Mouse (Mus musculus) left cerebral cortex, postnatal 4 days (tissue): ENCODE results near the gene Erbb2. TPM values are rescaled to one million over a fixed set of nuclear protein-coding genes. Genes with fewer than 3 reads are reported as not detected.

Experiments
- DNase-seq: peaks from one replicate; pipeline ENCODE4 v3.0.0-alpha.2; 2022
- intact Hi-C: fragments of 180-260 bp; cut with DNase I; formaldehyde crosslinking; loops from one replicate; pipeline ENCODE4 v1.15.1; 2025
- total RNA-seq, 2 experiments: library from RNA; stranded (reverse); gene quantifications; 2 replicates each; pipeline ENCODE4 v1.2.3; 2021

Gene Erbb2
- total RNA-seq, 2 experiments from 2014 or later: 3.9 to 4.1 TPM

DNA sequence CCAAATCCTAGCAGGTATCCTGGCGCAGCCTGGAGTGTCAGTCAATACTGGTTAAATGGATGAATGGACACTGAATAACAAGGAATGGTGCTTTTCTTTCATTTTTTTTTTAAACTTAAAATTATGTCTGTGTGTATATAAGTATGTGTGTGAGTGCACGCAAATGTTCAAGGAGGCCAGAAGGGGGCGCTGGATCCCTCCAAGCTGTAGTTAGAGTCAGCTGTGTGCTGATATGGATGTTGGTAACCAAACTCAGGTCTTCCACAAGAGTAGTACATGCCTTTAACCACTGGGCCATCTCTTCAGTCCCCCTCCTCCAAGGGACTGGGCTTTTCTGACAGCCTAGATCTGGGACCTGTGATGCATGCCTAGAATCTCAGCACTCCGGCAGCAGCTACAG, 43.2 kb downstream of the Erbb2 start:
- no peak for DNase-seq
- intact Hi-C loops: loop anchor here (5.0 kb wide), 1 partner anchor 193 kb away; no protein-coding TSS in a partner anchor

- DNase-seq: no peak
- intact Hi-C loops: loop anchor here (5.0 kb wide), 1 partner anchor 194 kb away; no protein-coding TSS in a partner anchor
These were observed 44.3 kb downstream of the Erbb2 start for GRCm38 (mm10) chr11:98456545-98456944.

GRCm38 (mm10) chr11:98456945-98457344, 44.7 kb downstream of the Erbb2 start:
- DNase-seq: no peak
- intact Hi-C loops: loop anchor here (5.0 kb wide), 1 partner anchor 195 kb away; no protein-coding TSS in a partner anchor

DNA sequence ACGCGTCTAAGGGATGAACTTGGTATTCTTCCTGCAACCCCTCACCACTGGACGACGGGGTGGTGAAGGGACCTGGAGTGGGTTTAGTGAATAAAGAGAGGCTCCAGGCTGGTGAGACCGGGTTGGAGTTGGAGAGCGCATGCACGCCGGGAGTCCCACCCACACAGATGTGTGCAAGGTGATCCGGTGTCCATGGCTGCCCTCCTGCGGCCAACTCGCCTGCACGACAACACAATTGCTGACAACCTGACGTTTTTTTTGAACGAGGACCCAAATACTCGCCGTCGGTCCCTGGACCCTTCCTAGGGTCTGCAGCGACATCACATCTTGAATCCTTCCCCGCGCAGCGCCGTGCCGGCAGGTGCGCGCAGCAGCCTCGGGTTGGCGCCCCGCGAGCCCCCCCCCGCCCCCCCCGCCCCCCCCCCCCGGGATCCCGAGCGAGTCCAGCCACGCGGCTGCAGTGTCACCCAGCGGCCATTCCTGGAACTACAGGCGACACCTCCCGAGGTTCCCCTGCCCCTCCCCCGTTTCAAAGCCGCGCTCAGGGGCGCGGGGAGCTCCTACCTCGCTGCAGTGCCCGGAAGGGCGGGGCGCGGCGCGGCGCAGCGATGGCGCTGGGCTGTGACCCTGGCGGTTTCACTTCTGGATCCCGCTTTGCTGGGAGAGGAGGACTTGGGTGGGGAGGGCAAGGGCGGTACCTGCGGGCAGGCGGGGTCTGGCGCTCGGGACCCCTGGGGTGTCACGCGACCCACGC, 45.3 kb downstream of the Erbb2 start:
- peak; percentile 86 for DNase-seq
- intact Hi-C loops: loop anchor here (5.0 kb wide), 1 partner anchor 195 kb away; no protein-coding TSS in a partner anchor

DNA sequence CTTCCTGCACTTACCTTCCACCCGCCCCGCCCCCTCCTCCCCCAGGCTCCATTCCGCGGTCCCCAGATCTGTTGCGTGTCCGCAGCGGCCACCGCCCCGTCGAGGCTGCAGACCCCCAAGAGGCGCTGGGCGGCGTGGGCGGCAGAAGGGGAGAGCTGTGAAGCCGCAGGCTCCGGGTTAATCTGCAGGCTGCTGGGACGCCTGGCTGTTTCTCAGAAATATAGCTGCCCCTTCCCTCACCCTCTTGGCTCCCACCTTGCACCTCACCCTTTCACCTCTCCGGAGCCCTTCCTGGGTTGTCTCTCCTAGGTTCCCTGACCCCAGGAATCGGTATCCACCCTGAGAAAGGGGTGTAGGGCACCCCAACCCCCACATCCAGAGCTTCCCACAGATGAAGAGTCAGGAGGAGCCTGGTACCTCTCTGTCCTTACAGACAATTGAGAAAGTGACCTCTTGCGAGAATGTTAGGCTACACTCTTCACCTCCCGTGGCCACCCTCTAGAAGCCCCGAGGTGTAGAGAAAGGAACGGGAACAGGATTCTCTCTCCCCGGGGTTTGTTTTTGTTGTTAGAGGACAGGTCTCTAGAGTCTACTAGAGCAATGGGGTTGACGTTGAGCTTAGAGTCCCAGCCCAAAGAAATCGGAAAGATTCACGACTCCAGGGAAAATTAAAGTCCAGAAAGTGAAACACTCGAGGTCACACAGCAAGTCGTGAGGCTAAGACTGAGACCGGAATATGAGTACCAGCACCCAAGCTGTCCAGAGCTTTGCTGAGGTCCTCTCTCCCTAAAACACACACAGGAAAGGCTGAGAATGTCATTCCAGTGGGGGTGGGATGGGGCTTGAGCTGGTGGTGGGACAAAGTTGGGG, 46.1 kb downstream of the Erbb2 start:
- no peak for DNase-seq
- intact Hi-C loops: loop anchor here (5.0 kb wide), 1 partner anchor 196 kb away; no protein-coding TSS in a partner anchor

- DNase-seq: no peak
- intact Hi-C loops: loop anchor here (5.0 kb wide), 1 partner anchor 197 kb away; no protein-coding TSS in a partner anchor
These were observed 46.9 kb downstream of the Erbb2 start for GRCm38 (mm10) chr11:98459071-98459741.

DNA sequence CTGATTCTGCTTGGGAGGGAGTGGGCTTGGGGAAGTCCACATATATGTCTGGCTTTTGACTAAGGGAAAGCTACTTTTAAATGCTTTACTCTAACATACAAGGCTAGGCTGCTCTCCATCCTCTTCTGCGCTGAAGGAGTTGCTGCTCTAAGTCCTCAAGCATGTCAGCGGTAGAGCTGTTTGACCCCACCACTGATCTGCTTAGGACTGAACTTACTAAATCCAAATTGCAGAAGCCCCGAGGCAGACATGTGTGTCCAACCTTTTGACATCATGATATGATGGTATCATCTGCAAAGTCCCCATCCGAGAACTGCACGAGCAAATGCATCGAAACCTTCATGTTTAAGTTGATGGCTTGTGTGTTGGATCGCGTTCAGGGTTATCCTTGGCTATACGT, 47.6 kb downstream of the Erbb2 start:
- DNase-seq: no peak
- intact Hi-C loops: loop anchor here (5.0 kb wide), 1 partner anchor 198 kb away; no protein-coding TSS in a partner anchor

GRCm38 (mm10) chr11:98461109-98461720, 48.9 kb downstream of the Erbb2 start:
- intact Hi-C loops: no loop called here
- no peak for DNase-seq

GRCm38 (mm10) chr11:98462255-98462654, 50.0 kb downstream of the Erbb2 start:
- no peak for DNase-seq
- intact Hi-C loops: no loop called here

DNA sequence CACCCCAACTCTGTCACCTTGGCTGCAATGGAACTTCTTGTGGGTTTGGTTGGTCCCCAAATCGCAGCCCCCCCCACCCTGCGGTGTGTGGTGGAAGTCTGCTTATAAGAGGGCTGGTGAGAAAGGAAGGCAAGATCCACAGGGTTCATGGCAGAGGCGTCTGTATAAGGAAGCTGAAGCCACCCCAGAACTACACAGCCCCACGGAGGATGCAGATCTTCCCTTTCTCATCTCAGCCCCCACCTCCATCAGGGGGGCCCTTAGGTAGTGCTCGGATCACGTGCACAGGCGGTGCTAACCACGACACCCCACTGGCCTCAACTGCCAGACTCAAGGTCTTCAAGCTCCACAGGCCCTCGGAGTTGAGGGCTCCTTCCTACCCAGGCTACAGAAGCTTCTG, 51.6 kb downstream of the Erbb2 start:
- intact Hi-C loops: no loop called here
- DNase-seq: no peak

DNA sequence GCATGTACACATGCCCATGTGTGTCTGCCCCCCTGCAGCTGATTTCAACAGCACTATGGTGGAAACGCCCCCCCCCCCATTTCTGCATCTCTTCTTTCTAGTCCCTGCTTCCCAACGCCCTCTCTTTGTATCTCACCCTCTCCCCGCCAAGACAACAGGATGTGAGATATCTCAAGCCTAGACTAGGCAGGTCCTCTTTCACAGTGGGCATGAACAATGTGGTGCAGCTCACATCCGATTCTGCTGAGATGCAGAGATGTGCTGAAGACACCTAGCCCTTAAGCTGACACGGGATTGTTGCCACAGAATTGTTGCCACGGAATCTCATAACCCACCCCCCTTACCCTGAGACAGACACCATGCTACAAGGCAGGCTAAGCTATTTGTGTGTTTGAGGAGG, 52.2 kb downstream of the Erbb2 start:
- DNase-seq: no peak
- intact Hi-C loops: no loop called here

DNA sequence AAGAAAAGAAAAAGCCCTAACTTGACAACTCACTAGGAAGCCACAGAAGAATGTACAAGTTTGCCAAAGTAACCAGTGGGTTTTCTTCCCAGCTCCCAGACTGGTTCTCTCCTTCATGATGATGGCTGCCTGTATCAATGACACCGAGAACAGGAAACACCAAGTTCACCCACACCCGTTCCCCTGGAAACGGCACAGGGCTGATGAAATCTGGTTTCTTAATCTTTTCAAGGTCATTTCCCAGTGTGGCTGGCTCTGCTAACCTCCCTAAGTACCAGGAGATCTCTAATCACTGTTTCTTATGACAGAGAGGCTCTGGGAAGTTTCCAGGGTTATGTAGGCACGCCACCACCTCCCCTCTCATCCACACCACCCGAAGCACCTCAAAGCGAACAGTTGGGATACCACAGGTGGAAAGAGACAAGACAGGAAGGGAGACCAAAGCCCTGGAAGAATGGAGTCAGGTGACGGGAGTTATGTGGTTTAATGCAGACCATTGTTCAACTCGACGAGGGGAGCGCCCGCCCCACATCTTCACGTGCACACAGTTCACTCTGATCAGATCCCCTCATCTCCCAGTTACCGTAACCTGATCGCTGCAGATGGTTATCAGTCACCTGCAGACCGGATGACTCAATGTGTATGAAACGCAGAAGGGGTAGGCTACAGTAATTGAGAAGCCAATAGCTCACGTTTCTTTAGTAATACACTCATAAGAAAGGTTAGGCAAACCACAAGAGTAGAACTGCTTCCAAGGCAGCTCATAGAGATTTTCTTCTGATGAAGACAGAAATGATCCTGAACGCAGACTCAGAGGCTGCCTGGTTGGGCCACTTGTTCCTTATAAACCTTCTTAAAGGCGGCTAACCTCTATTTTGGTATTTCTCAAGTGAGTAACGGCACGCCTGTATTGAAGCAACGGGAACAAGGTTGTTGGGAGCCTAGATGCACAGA, 57.8 kb downstream of the Erbb2 start:
- no peak for DNase-seq
- intact Hi-C loops: no loop called here

- intact Hi-C loops: no loop called here
These were observed 58.5 kb downstream of the Erbb2 start for GRCm38 (mm10) chr11:98470795-98471194.

DNA sequence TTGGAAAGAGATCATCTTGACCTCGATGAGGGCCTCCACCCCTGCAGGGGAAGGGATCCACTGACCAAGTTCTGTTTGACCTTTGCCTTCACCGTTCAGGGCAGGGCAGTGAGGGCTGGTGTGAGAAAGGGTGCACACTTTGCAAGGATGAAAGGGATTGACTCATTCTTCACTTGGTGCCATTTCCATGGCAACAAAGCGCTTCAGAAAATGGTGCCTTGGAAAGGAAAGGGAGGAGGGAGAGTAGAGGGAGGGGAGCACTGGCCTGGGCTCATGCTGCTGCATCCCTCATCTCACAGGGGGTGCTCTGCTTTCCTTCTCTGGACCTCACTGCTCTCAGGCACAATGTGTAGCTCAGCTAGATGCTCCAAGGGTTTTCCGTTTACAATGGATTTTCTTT, 60.4 kb downstream of the Erbb2 start:
- intact Hi-C loops: no loop called here
- no peak for DNase-seq

More at GRCm38 (mm10) chr11:98470795-98471194, 58.5 kb downstream of the Erbb2 start:
- DNase-seq: no peak

- intact Hi-C loops: no loop called here
- no peak for DNase-seq
These were observed 61.7 kb downstream of the Erbb2 start for GRCm38 (mm10) chr11:98473916-98474479.

DNA sequence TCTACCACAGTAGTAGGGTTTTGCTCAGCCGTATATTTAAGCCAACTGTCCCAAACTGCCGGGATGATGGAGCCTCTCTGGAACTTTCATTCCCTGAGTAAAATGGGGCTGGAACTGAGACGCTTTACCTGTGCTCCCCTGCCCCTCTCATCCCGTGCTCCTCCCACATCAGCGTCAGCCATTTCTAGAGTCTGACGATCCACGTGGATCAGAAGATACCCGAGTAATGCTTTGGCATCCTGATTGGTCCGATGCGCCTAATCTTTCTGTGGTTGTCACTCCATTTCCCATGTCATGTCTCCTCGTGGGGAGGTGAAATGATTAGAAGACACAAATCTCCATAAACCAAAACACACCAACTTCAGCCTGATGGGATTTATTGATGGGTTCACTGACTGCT, 62.7 kb downstream of the Erbb2 start:
- intact Hi-C loops: no loop called here
- no peak for DNase-seq

- intact Hi-C loops: no loop called here
- DNase-seq: no peak
These were observed 63.6 kb downstream of the Erbb2 start for GRCm38 (mm10) chr11:98475630-98476433.

GRCm38 (mm10) chr11:98476434-98476807, 64.2 kb downstream of the Erbb2 start:
- no peak for DNase-seq
- intact Hi-C loops: no loop called here
